Mouse (Mus musculus): ENCODE results near the gene Il12rb2. TPM values are rescaled to one million over a fixed set of nuclear protein-coding genes. Genes with fewer than 3 reads are reported as not detected.

Gene Il12rb2
- polyA plus RNA-seq, 1 experiment from 2014 or later: not detected

- H3K9ac ChIP-seq: no peak overlapping the region
- no peaks in the 10 kb centered on the region for H3K36me3 ChIP-seq (replicated peaks; ENCODE audit: control insufficient read depth, insufficient read depth)
- H3K9me3 ChIP-seq (ENCODE audit: control insufficient read depth, low read length): no peaks in the 10 kb centered on the region
- ATAC-seq (ENCODE audit: low FRiP score): no peak
- DNase-seq (ENCODE audit: low spot score): no peak
- no peak overlapping the region for H3K27ac ChIP-seq
- H3K4me1 ChIP-seq (replicated peaks; ENCODE audit: control insufficient read depth, insufficient read depth, low read length): no peaks in the 10 kb centered on the region
- 95% methylated on average over 7 of the region's 7 CpGs for WGBS
- no peaks in the 10 kb centered on the region for H3K27me3 ChIP-seq (ENCODE audit: control insufficient read depth, insufficient read depth, low read length)
- no peak overlapping the region for H3K4me3 ChIP-seq (replicated peaks; ENCODE audit: low read length)
- no peak overlapping the region for H3K4me2 ChIP-seq (replicated peaks)
These were observed 132.1 kb downstream of the Il12rb2 start for GRCm38 (mm10) chr6:67243765-67244420.

Other genes with a start within 250 kb of the Il12rb2 start
- 343 and 344 TPM in 2 replicates for gene Serbp1, start 138.0 kb downstream of the Il12rb2 start, polyA plus RNA-seq (2014; fragmentation: Nextera tagmentation; extraction: Ambion mirVana)
- not detected in 2 replicates for gene Il23r, start 115.7 kb upstream of the Il12rb2 start, polyA plus RNA-seq (2014; fragmentation: Nextera tagmentation; extraction: Ambion mirVana)
- gene Tacstd2, start 159.6 kb upstream of the Il12rb2 start, polyA plus RNA-seq (2014; fragmentation: Nextera tagmentation; extraction: Ambion mirVana): 0.85 and 0.94 TPM in 2 replicates

Measured in hindbrain, embryonic 14.5 days (tissue).